Mouse (Mus musculus): ENCODE data around the gene Tsen2. TPM values are rescaled to one million over a fixed set of nuclear protein-coding genes. Genes with fewer than 3 reads are reported as not detected.

Tsen2 gene
- total and polyA plus RNA-seq, 3 experiments, result 8.9 to 14.6 (median 11.5) TPM

DNA sequence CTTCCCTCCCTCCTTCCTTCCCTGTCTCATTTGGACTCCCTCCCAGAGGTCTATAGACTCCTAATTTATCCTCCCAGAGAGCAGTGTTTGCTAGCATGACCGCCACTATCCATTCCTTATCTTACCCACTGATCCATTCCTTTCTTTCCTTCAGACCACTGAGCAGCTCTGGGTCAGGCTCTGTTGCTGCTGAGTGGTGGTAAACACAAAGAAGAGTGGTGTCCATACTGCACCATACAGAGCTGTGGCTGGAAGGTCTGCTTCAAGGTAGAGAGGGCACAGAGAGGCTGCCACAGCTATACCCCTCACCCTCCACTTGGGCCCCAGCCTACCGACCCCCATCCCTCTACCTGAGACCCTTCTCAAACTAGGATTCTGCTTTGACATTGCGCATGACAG, 40.3 kb upstream of the Tsen2 start:
- no peaks in the 10 kb centered on the region for H3K4me1 ChIP-seq (ENCODE audit: insufficient read depth, low read depth, low read length)
- no peaks in the 10 kb centered on the region for H3K36me3 ChIP-seq (replicated peaks)
- no peaks in the 10 kb centered on the region for H3K9me3 ChIP-seq (replicated peaks)
- DNase-seq (ENCODE audit: low spot score), result no peak
- H3K4me3 ChIP-seq (ENCODE audit: low read depth, low read length), result no peak overlapping the region
- no peak for ATAC-seq (ENCODE audit: extremely low read depth, insufficient number of reproducible peaks, low FRiP score, poor library complexity, severe bottlenecking)
- peaks cover 23% of the 10 kb centered on the region for H3K27me3 ChIP-seq (ENCODE audit: insufficient read depth, low read length)
- TF ChIP-seq POLR2AphosphoS5 (IDR thresholded peaks at IDR 0.05; ENCODE audit: insufficient replicate concordance, low read depth, low read length), result no peak
- TF ChIP-seq GATA1 (IDR thresholded peaks at IDR 0.05; ENCODE audit: borderline replicate concordance, low read length), result no peak
- no peak for TF ChIP-seq GATA2 (IDR thresholded peaks at IDR 0.05; ENCODE audit: borderline replicate concordance, low read depth, low read length)
- no peak for TF ChIP-seq CTCF (IDR thresholded peaks at IDR 0.05; ENCODE audit: low read depth, low read length)
- no peak for TF ChIP-seq TAL1 (conservative IDR thresholded peaks at IDR 0.05; ENCODE audit: low read depth, low read length)

DNA sequence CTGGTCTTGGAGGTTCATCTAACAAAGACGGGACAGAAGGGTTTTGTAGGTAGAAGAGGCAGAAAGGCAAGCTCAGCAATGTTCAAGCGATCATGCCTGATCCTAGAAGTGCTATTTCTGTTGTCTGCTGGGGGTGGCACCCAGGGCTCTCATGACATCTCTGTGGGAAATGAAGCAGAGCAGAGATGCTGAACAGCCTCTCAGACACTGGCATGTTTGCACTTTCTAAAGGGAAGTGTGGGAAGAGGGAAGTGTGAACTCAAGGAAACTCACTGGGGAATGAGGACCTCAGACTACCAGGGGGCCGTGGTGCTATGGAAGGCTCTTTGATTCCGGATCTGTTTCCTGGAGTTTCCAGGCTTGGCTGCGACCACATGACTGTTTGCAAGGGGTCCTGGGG, 39.5 kb upstream of the Tsen2 start:
- no peak for DNase-seq (ENCODE audit: low spot score)
- H3K9me3 ChIP-seq (replicated peaks), result no peaks in the 10 kb centered on the region
- TF ChIP-seq GATA2 (IDR thresholded peaks at IDR 0.05; ENCODE audit: borderline replicate concordance, low read depth, low read length) (no peak), TAL1 (conservative IDR thresholded peaks at IDR 0.05; ENCODE audit: low read depth, low read length) (no peak), CTCF (IDR thresholded peaks at IDR 0.05; ENCODE audit: low read depth, low read length) (no peak), GATA1 (IDR thresholded peaks at IDR 0.05; ENCODE audit: borderline replicate concordance, low read length) (no peak), POLR2AphosphoS5 (IDR thresholded peaks at IDR 0.05; ENCODE audit: insufficient replicate concordance, low read depth, low read length) (no peak)
- H3K4me3 ChIP-seq (ENCODE audit: low read depth, low read length), result no peak overlapping the region
- H3K4me1 ChIP-seq (ENCODE audit: insufficient read depth, low read depth, low read length), result no peaks in the 10 kb centered on the region
- H3K27me3 ChIP-seq (ENCODE audit: insufficient read depth, low read length), result peaks cover 23% of the 10 kb centered on the region
- no peaks in the 10 kb centered on the region for H3K36me3 ChIP-seq (replicated peaks)
- ATAC-seq (ENCODE audit: extremely low read depth, insufficient number of reproducible peaks, low FRiP score, poor library complexity, severe bottlenecking), result no peak

DNA sequence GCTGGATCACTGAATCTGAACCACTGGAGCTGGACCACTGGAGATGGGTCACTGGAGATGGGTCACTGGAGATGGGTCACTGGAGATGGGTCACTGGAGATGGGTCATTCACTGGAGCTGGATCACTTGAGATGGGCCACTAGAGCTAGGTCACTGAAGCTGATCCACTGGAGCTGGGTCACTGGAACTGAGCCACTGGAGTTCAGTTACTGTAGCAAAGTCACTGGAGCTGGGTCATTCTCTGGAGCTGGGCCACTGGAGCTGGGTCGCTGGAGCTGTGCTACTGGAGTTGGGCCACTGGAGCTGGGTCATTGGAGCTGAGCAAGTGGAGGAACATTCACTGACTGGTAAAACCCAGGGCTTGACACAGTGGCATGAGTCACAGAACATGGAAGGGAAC, 38.0 kb upstream of the Tsen2 start:
- H3K27me3 ChIP-seq (ENCODE audit: insufficient read depth, low read length), result peaks cover 14% of the 10 kb centered on the region
- no peaks in the 10 kb centered on the region for H3K4me1 ChIP-seq (ENCODE audit: insufficient read depth, low read depth, low read length)
- no peak overlapping the region for H3K4me3 ChIP-seq (ENCODE audit: low read depth, low read length)
- H3K36me3 ChIP-seq (replicated peaks), result no peaks in the 10 kb centered on the region
- DNase-seq (ENCODE audit: low spot score) (no peak), ATAC-seq (ENCODE audit: extremely low read depth, insufficient number of reproducible peaks, low FRiP score, poor library complexity, severe bottlenecking) (no peak)
- H3K9me3 ChIP-seq (replicated peaks), result no peaks in the 10 kb centered on the region
- TF ChIP-seq POLR2AphosphoS5 (IDR thresholded peaks at IDR 0.05; ENCODE audit: insufficient replicate concordance, low read depth, low read length) (no peak), GATA2 (IDR thresholded peaks at IDR 0.05; ENCODE audit: borderline replicate concordance, low read depth, low read length) (no peak), CTCF (IDR thresholded peaks at IDR 0.05; ENCODE audit: low read depth, low read length) (no peak)

DNA sequence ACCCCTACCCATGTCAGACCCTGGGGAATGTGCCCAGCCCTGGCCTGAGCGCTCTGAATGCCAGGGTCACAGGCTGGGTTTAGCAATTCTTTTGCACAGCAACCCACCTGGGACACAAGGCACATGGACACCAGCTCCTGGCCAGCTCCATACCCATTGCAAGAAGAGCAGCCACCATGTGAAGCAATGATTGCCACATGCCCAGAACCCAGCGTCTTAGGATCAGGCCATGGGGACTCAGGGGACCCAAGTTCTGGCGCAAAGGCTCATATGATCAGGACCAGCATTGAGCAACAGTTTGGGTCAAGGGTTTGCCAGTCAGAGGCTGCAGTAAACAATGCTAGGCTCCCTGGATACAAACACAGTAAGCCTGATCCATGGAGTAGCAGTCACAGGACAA, 33.0 kb upstream of the Tsen2 start:
- no peaks in the 10 kb centered on the region for H3K36me3 ChIP-seq (replicated peaks)
- H3K4me1 ChIP-seq (ENCODE audit: insufficient read depth, low read depth, low read length), result no peaks in the 10 kb centered on the region
- no peak for ATAC-seq (ENCODE audit: extremely low read depth, insufficient number of reproducible peaks, low FRiP score, poor library complexity, severe bottlenecking)
- H3K9me3 ChIP-seq (replicated peaks), result no peaks in the 10 kb centered on the region
- TF ChIP-seq GATA2 (IDR thresholded peaks at IDR 0.05; ENCODE audit: borderline replicate concordance, low read depth, low read length), result no peak
- TF ChIP-seq TAL1 (conservative IDR thresholded peaks at IDR 0.05; ENCODE audit: low read depth, low read length), result no peak
- no peak for TF ChIP-seq CTCF (IDR thresholded peaks at IDR 0.05; ENCODE audit: low read depth, low read length)
- TF ChIP-seq GATA1 (IDR thresholded peaks at IDR 0.05; ENCODE audit: borderline replicate concordance, low read length), result no peak
- no peak for DNase-seq (ENCODE audit: low spot score)
- peaks cover 3% of the 10 kb centered on the region; the same call in 1 of the 2 replicates for H3K27me3 ChIP-seq (ENCODE audit: insufficient read depth, low read length)
- no peak overlapping the region for H3K4me3 ChIP-seq (ENCODE audit: low read depth, low read length)

DNA sequence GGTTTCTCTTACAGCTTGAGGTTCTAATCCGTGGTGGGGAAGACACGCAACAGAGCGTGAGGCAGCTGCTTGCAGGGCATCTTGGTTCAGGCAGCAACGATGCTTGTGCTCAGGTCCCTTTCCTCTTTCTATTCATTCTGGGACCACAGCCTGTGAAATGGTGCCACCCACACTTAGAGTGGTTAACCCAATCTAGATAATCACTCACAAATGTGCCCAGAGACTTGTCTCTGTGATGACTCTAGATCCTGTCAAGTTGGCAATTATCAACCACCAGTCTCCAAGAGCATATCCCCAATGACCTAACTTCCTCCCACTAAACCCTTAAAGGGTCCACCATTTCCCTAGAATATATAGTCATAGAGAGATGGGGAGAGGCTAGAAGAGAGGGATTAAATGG, 31.3 kb upstream of the Tsen2 start:
- Histone ChIP-seq H3K9me3 (replicated peaks) (no peaks in the 10 kb centered on the region), H3K4me1 (ENCODE audit: insufficient read depth, low read depth, low read length) (no peaks in the 10 kb centered on the region), H3K27me3 (ENCODE audit: insufficient read depth, low read length) (peaks cover 3% of the 10 kb centered on the region; the same call in 1 of the 2 replicates), H3K36me3 (replicated peaks) (no peaks in the 10 kb centered on the region), H3K4me3 (ENCODE audit: low read depth, low read length) (no peak overlapping the region)
- TF ChIP-seq TAL1 (conservative IDR thresholded peaks at IDR 0.05; ENCODE audit: low read depth, low read length) (no peak), GATA2 (IDR thresholded peaks at IDR 0.05; ENCODE audit: borderline replicate concordance, low read depth, low read length) (no peak), POLR2AphosphoS5 (IDR thresholded peaks at IDR 0.05; ENCODE audit: insufficient replicate concordance, low read depth, low read length) (no peak), CTCF (IDR thresholded peaks at IDR 0.05; ENCODE audit: low read depth, low read length) (no peak), GATA1 (IDR thresholded peaks at IDR 0.05; ENCODE audit: borderline replicate concordance, low read length) (no peak)
- ATAC-seq (ENCODE audit: extremely low read depth, insufficient number of reproducible peaks, low FRiP score, poor library complexity, severe bottlenecking), result no peak
- DNase-seq (ENCODE audit: low spot score), result no peak

DNA sequence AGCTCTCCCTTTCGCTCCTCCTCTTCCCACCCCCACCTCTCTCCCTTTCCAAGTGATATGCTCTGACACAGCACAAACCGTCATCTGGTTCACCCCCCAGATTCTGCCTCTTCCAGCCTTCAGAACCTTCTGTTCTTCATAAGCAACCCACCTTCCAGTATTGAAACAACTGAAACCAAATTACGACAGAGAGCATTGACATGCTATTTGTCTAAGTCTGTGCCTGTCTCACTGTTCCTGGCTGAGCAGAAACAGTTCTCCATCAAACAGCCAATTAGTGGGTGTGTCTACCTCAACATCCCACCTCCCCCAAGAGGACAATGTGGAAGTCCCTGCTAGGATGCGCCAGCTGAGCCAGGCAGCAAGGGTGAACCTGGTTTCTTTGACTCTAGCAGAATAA, 26.6 kb upstream of the Tsen2 start:
- no peak for ATAC-seq (ENCODE audit: extremely low read depth, insufficient number of reproducible peaks, low FRiP score, poor library complexity, severe bottlenecking)
- H3K4me1 ChIP-seq (ENCODE audit: insufficient read depth, low read depth, low read length), result no peaks in the 10 kb centered on the region

More for the DNA sequence above, 26.6 kb upstream of the Tsen2 start:
- Histone ChIP-seq H3K9me3 (replicated peaks) (no peaks in the 10 kb centered on the region), H3K36me3 (replicated peaks) (no peaks in the 10 kb centered on the region), H3K4me3 (ENCODE audit: low read depth, low read length) (no peak overlapping the region), H3K27me3 (ENCODE audit: insufficient read depth, low read length) (peaks cover 10% of the 10 kb centered on the region)
- TF ChIP-seq CTCF (IDR thresholded peaks at IDR 0.05; ENCODE audit: low read depth, low read length), result no peak
- no peak for TF ChIP-seq GATA1 (IDR thresholded peaks at IDR 0.05; ENCODE audit: borderline replicate concordance, low read length)
- TF ChIP-seq GATA2 (IDR thresholded peaks at IDR 0.05; ENCODE audit: borderline replicate concordance, low read depth, low read length), result no peak
- no peak for TF ChIP-seq TAL1 (conservative IDR thresholded peaks at IDR 0.05; ENCODE audit: low read depth, low read length)
- no peak for TF ChIP-seq POLR2AphosphoS5 (IDR thresholded peaks at IDR 0.05; ENCODE audit: insufficient replicate concordance, low read depth, low read length)
- DNase-seq (ENCODE audit: low spot score), result no peak

Data from G1E (cell line).